In genomic region chr17:29463627-29464026, GRCm38 (mm10) we compare ENCODE assay signal across 9 mouse cellular contexts. TPM values are rescaled to one million over a fixed set of nuclear protein-coding genes. Genes with fewer than 3 reads are reported as not detected.
DNase-seq lines count a peak whose midpoint lies in the region; ATAC-seq and TF ChIP-seq lines count a peak whose summit lies in the region.
"Had no signal": no experiment of that assay in that cellular context is flagged by ENCODE, and none has a peak within 500 bp of the region (broad histone marks: within the 10 kb centered on the region; RNA-seq: fewer than 3 reads in every experiment).

No protein-coding gene starts in this region.

- peak overlapping the region; percentile 59 for H3K4me2 ChIP-seq in embryonic facial prominence, embryonic 15.5 days (replicated peaks)
- H3K4me2 ChIP-seq in intestine, postnatal 0 days (replicated peaks; ENCODE audit: low read depth): peak overlapping the region; percentile 48
- peak overlapping the region; percentile 45 for H3K4me2 ChIP-seq in midbrain, postnatal 0 days (ENCODE audit: low read depth, low read length, poor library complexity, severe bottlenecking)

- H3K27ac ChIP-seq in embryonic facial prominence, embryonic 15.5 days (replicated peaks): peak overlapping the region; percentile 81
- peak overlapping the region; percentile 64 for H3K27ac ChIP-seq in intestine, postnatal 0 days (ENCODE audit: low read depth, low read length)
- no peak overlapping the region for H3K27ac ChIP-seq in midbrain, postnatal 0 days (ENCODE audit: low read depth, low read length)

- no peak for TF ChIP-seq CTCF in intestine, postnatal 0 days (IDR thresholded peaks at IDR 0.05; ENCODE audit: low read depth)
- TF ChIP-seq CTCF in midbrain, postnatal 0 days (IDR thresholded peaks at IDR 0.05): no peak

- peaks cover 49% of the 10 kb centered on the region for H3K4me1 ChIP-seq in embryonic facial prominence, embryonic 15.5 days
- no peaks in the 10 kb centered on the region for H3K4me1 ChIP-seq in intestine, postnatal 0 days (replicated peaks; ENCODE audit: control insufficient read depth, insufficient read depth, low read length)
- peaks cover 12% of the 10 kb centered on the region; the same call in 1 of the 2 replicates for H3K4me1 ChIP-seq in midbrain, postnatal 0 days (ENCODE audit: insufficient read depth, low read length)

- no peaks in the 10 kb centered on the region for H3K36me3 ChIP-seq in embryonic facial prominence, embryonic 15.5 days
- H3K36me3 ChIP-seq in intestine, postnatal 0 days (ENCODE audit: control insufficient read depth, insufficient read depth): no peaks in the 10 kb centered on the region
- no peaks in the 10 kb centered on the region for H3K36me3 ChIP-seq in midbrain, postnatal 0 days (ENCODE audit: insufficient read depth, low read length)
- H3K36me3 ChIP-seq: G1E had no signal

- peak; percentile 37 for DNase-seq in heart, postnatal 4 days
- no peak for DNase-seq in heart, postnatal 14 days
- DNase-seq in midbrain, postnatal 0 days (ENCODE audit: low spot score): no peak
- DNase-seq in thymus, postnatal 4 days: no peak
- DNase-seq in lung, postnatal 36 days: no peak
- no peak for DNase-seq in frontal cortex, postnatal 36 days (ENCODE audit: low spot score in 2 of 2)

- 9% methylated on average over 13 of the region's 13 CpGs for WGBS in embryonic facial prominence, embryonic 15.5 days
- WGBS in intestine, postnatal 0 days: 41% methylated on average over 13 of the region's 13 CpGs
- 22% methylated on average over 13 of the region's 13 CpGs for WGBS in midbrain, postnatal 0 days

- H3K9ac ChIP-seq in embryonic facial prominence, embryonic 15.5 days: no peak overlapping the region
- H3K9ac ChIP-seq in intestine, postnatal 0 days (ENCODE audit: low read depth, low read length): no peak overlapping the region
- peak overlapping the region; percentile 29; the same call in 1 of the 2 replicates for H3K9ac ChIP-seq in midbrain, postnatal 0 days (replicated peaks; ENCODE audit: low read length, poor library complexity, severe bottlenecking)

- peak overlapping the region; percentile 34 for H3K4me3 ChIP-seq in embryonic facial prominence, embryonic 15.5 days (replicated peaks)
- peak overlapping the region; percentile 16; the same call in 1 of the 2 replicates for H3K4me3 ChIP-seq in intestine, postnatal 0 days (ENCODE audit: low read depth, low read length)
- H3K4me3 ChIP-seq in midbrain, postnatal 0 days (ENCODE audit: low read depth, low read length): peak overlapping the region; percentile 13; the same call in 1 of the 2 replicates

- H3K27me3 ChIP-seq in embryonic facial prominence, embryonic 15.5 days: no peaks in the 10 kb centered on the region
- 0 out of 2 replicates have a peak, but pooled peaks cover 3% of the 10 kb centered on the region for H3K27me3 ChIP-seq in intestine, postnatal 0 days (replicated peaks; ENCODE audit: control insufficient read depth, insufficient read depth, low read length)
- H3K27me3 ChIP-seq in midbrain, postnatal 0 days (ENCODE audit: insufficient read depth, low read length): no peaks in the 10 kb centered on the region

- intact Hi-C loops in heart, postnatal 14 days (cut with DNase I): no loop called here

- peak; percentile 35; the same call in 1 of the 2 replicates for ATAC-seq in embryonic facial prominence, embryonic 15.5 days (ENCODE audit: insufficient number of reproducible peaks, low FRiP score, low TSS enrichment, low read depth)
- peak; percentile 29; the same call in 1 of the 2 replicates for ATAC-seq in intestine, postnatal 0 days
- no peak for ATAC-seq in midbrain, postnatal 0 days (ENCODE audit: low FRiP score)

- H3K9me3 ChIP-seq in embryonic facial prominence, embryonic 15.5 days (replicated peaks): no peaks in the 10 kb centered on the region
- H3K9me3 ChIP-seq in intestine, postnatal 0 days (ENCODE audit: control insufficient read depth): no peaks in the 10 kb centered on the region
- H3K9me3 ChIP-seq in midbrain, postnatal 0 days (ENCODE audit: low read length): no peaks in the 10 kb centered on the region
- H3K9me3 ChIP-seq: G1E had no signal

RNA-seq across cellular contexts. Expression of gene Pim1, which starts 26.9 kb away (rescaled TPM):
- total RNA-seq in heart, postnatal 4 days (2021): 10 to 100 TPM; 74.0 to 77.0 TPM
- total RNA-seq in heart, postnatal 14 days (2021): 10 to 100 TPM; 30.8 to 33.7 TPM
- 17.8 and 20.0 TPM in 2 replicates for polyA plus RNA-seq in embryonic facial prominence, embryonic 15.5 days (2015; fragmentation: Nextera tagmentation; extraction: Ambion mirVana)
- 16.8 and 18.9 TPM in 2 replicates for polyA plus RNA-seq in intestine, postnatal 0 days (2015; fragmentation: Nextera tagmentation; extraction: Ambion mirVana)
- total RNA-seq in midbrain, postnatal 0 days (2014; rRNA removed): 8.3 and 10.9 TPM in 2 replicates
- 10.6 and 12.7 TPM in 2 replicates for polyA plus RNA-seq in midbrain, postnatal 0 days (2015; fragmentation: Nextera tagmentation; extraction: Ambion mirVana)
